38 mouse cellular contexts compared by ENCODE assay signal in the genomic region with DNA sequence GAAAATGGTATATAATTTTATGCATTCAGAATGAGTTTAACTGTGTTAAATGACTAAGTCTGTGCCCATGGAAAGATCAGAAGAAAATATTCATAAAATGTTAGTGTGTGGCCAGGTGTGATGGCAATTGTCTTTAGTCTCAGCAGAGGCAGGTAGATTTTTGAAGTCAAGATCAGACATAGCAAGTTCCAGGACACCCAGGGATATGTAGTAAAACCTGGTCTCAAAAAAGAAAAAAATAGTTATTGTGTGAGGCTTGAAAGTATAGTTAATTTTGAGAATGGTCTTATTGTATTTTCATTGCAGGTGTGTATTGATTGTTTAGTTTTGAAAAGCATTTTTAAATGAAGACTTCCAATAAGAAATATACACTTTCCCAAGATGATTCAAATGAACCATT. TPM values are rescaled to one million over a fixed set of nuclear protein-coding genes. Genes with fewer than 3 reads are reported as not detected.
"Had no signal": no experiment of that assay in that cellular context is flagged by ENCODE, and none has a peak within 500 bp of the region (broad histone marks: within the 10 kb centered on the region; RNA-seq: fewer than 3 reads in every experiment).

No protein-coding gene starts in this region.

- ATAC-seq: liver, embryonic 12.5 days; liver, postnatal 0 days; lung, postnatal 0 days; midbrain, embryonic 13.5 days; midbrain, embryonic 15.5 days; midbrain, embryonic 16.5 days had no signal

- H3K4me2 ChIP-seq: limb, embryonic 12.5 days; limb, embryonic 13.5 days; limb, embryonic 15.5 days; liver, embryonic 11.5 days; liver, embryonic 13.5 days; liver, embryonic 15.5 days; lung, embryonic 14.5 days; lung, embryonic 15.5 days; midbrain, embryonic 11.5 days; midbrain, embryonic 12.5 days; midbrain, embryonic 13.5 days; midbrain, embryonic 15.5 days had no signal

- H3K27ac ChIP-seq: limb, embryonic 10.5 days; limb, embryonic 12.5 days; limb, embryonic 13.5 days; limb, embryonic 15.5 days; liver, embryonic 12.5 days; liver, embryonic 13.5 days; liver, embryonic 14.5 days; liver, embryonic 15.5 days; lung, embryonic 15.5 days; macrophage; midbrain, embryonic 10.5 days; midbrain, embryonic 12.5 days; midbrain, embryonic 13.5 days; midbrain, embryonic 15.5 days had no signal

- H3K4me1 ChIP-seq: limb, embryonic 13.5 days; limb, embryonic 15.5 days; midbrain, embryonic 12.5 days; midbrain, embryonic 13.5 days; midbrain, embryonic 15.5 days had no signal

- DNase-seq: left cerebral cortex, postnatal 4 days; liver; liver, embryonic 13.5 days; liver, postnatal 0 days; lung, adult 18-20 months; lung, adult 2 months; lung, embryonic 14.5 days; lung, postnatal 10 days; lung, postnatal 14 days; lung, postnatal 36 days; lung, postnatal 4 days; midbrain, embryonic 14.5 days had no signal

- H3K9me3 ChIP-seq: limb, embryonic 10.5 days; limb, embryonic 12.5 days; limb, embryonic 13.5 days; limb, embryonic 15.5 days; liver, embryonic 12.5 days; liver, embryonic 13.5 days; liver, embryonic 15.5 days; lung, embryonic 15.5 days; megakaryocyte, embryonic 14.5 days; midbrain, embryonic 10.5 days; midbrain, embryonic 12.5 days; midbrain, embryonic 13.5 days; midbrain, embryonic 15.5 days had no signal

- H3K27me3 ChIP-seq: limb, embryonic 12.5 days; limb, embryonic 13.5 days; limb, embryonic 15.5 days; liver, embryonic 12.5 days; liver, embryonic 13.5 days; lung, embryonic 15.5 days; megakaryocyte, embryonic 14.5 days; midbrain, embryonic 12.5 days; midbrain, embryonic 13.5 days; midbrain, embryonic 15.5 days had no signal

- H3K36me3 ChIP-seq: limb, embryonic 10.5 days; limb, embryonic 12.5 days; limb, embryonic 13.5 days; limb, embryonic 15.5 days; liver, embryonic 12.5 days; liver, embryonic 13.5 days; liver, embryonic 15.5 days; lung, embryonic 15.5 days; midbrain, embryonic 10.5 days; midbrain, embryonic 12.5 days; midbrain, embryonic 13.5 days; midbrain, embryonic 15.5 days had no signal

- H3K4me3 ChIP-seq: limb, embryonic 10.5 days; limb, embryonic 12.5 days; limb, embryonic 13.5 days; limb, embryonic 15.5 days; liver, embryonic 12.5 days; liver, embryonic 13.5 days; liver, embryonic 15.5 days; lung, embryonic 15.5 days; megakaryocyte, embryonic 14.5 days; midbrain, embryonic 10.5 days; midbrain, embryonic 12.5 days; midbrain, embryonic 13.5 days; midbrain, embryonic 15.5 days; myocyte had no signal

- H3K9ac ChIP-seq: limb, embryonic 12.5 days; limb, embryonic 13.5 days; limb, embryonic 15.5 days; liver, embryonic 12.5 days; liver, embryonic 13.5 days; liver, embryonic 14.5 days; liver, embryonic 15.5 days; liver, postnatal 0 days; lung, embryonic 14.5 days; lung, embryonic 15.5 days; midbrain, embryonic 12.5 days; midbrain, embryonic 13.5 days; midbrain, embryonic 15.5 days had no signal

RNA-seq across cellular contexts. Expression of a gene that starts 47.0 kb away (rescaled TPM):
- total RNA-seq: megakaryocyte-erythroid progenitor cell, adult 5-6 weeks had no signal
- polyA plus RNA-seq: limb, embryonic 12.5 days; liver, adult 2 months; midbrain, embryonic 10.5 days; midbrain, embryonic 11.5 days; midbrain, embryonic 12.5 days; midbrain, embryonic 14.5 days; myocyte had no signal

RNA-seq across cellular contexts. Expression of a gene that starts 47.1 kb away (rescaled TPM):
- total RNA-seq: left cerebral cortex, postnatal 36 days; left cerebral cortex, postnatal 4 days; liver, adult 2 months; megakaryocyte-erythroid progenitor cell, adult 5-6 weeks; midbrain, postnatal 0 days had no signal
- polyA plus RNA-seq: limb, embryonic 10.5 days; limb, embryonic 13.5 days; liver, embryonic 16.5 days; lung, embryonic 16.5 days; midbrain, embryonic 10.5 days; midbrain, embryonic 11.5 days; midbrain, embryonic 12.5 days; midbrain, embryonic 13.5 days; midbrain, embryonic 14.5 days; midbrain, embryonic 15.5 days; midbrain, embryonic 16.5 days; midbrain, postnatal 0 days; neural tube, embryonic 11.5 days had no signal
